Mouse (Mus musculus) spleen, adult 2 months (tissue): ENCODE results near the gene Npsr1. TPM values are rescaled to one million over a fixed set of nuclear protein-coding genes. Genes with fewer than 3 reads are reported as not detected.

Experiments used
- DNase-seq, 2 experiments: peaks; one replicate each; pipeline versions ENCODE4 v3.0.0 to v3.0.0-alpha.2; 2012 to 2021; ENCODE audit warnings: low spot score in 2 of 2, low read depth in 1 of 2
- H3K27ac ChIP-seq: fragments of 200-500 bp; 2 replicates; pipeline ENCODE4 v1.5.1; 2012; ENCODE audit warnings: low read length, inconsistent platforms; ENCODE audit not compliant: insufficient read depth
- H3K27me3 ChIP-seq: fragments of 200-500 bp; 2 replicates; pipeline ENCODE4 v1.6.1; 2012; ENCODE audit warnings: mild to moderate bottlenecking, moderate library complexity, low read length, inconsistent platforms; ENCODE audit not compliant: control insufficient read depth, insufficient read depth
- H3K36me3 ChIP-seq: fragments of 200-500 bp; 2 replicates; pipeline ENCODE4 v1.6.1; 2012; ENCODE audit warnings: mild to moderate bottlenecking, low read length, inconsistent platforms; ENCODE audit not compliant: control insufficient read depth, insufficient read depth
- H3K4me1 ChIP-seq: fragments of 200-500 bp; 2 replicates; pipeline ENCODE4 v1.6.1; 2011; ENCODE audit warnings: inconsistent platforms; ENCODE audit not compliant: control insufficient read depth, insufficient read depth, insufficient read length
- H3K4me3 ChIP-seq: fragments of 200-500 bp; 2 replicates; pipeline ENCODE4 v1.5.1; 2011; ENCODE audit warnings: mild to moderate bottlenecking, inconsistent platforms; ENCODE audit not compliant: insufficient read depth, insufficient read length; ENCODE audit errors: extremely low read depth
- CTCF ChIP-seq: fragments of 200-500 bp; IDR thresholded peaks from 2 replicates; pipeline ENCODE4 v1.5.1; 2011; ENCODE audit warnings: mild to moderate bottlenecking, inconsistent platforms; ENCODE audit not compliant: insufficient read depth, insufficient read length, insufficient replicate concordance; ENCODE audit errors: extremely low read depth
- POLR2A ChIP-seq: fragments of 200-500 bp; IDR thresholded peaks from 2 replicates; pipeline ENCODE4 v1.6.1; 2011; ENCODE audit warnings: low read depth, low read length, inconsistent platforms
- WGBS: fragments of 180-500 bp; shearing (Covaris S2); methylation state at CpG from one replicate; pipeline ENCODE4 v1.1.7; 2018; 5-methylcytosine and 5-hydroxymethylcytosine counted together
- polyA plus RNA-seq: library from polyadenylated mRNA; depleted of rRNA; stranded (reverse); fragments of >200 nt; gene quantifications from 2 replicates; pipeline ENCODE4 v1.2.3, GENCODE M21; 2012

Npsr1 gene
- polyA plus RNA-seq, 1 experiment = not detected

DNA sequence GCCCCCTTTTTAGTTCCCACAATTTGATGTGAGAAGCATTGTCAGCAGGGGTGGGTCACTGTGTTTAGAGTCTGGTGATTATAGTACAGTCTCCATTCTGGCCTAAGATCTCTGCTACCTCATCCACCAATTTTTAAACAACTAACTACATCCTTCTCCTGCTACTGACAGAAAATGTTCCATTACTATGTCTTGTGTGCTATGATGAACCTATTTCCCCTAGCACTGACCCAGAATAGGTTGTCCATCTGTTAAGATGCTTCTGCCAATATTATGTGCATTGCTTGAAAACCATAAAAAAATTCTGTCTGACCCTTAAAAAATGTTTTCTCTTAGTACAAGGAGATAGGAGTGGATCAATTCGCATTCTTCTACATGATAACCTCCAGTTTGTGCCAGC lies 72.9 kb downstream of the Npsr1 start:
- Histone ChIP-seq H3K4me1 (no peaks in the 10 kb centered on the region), H3K4me3 (no peak overlapping the region), H3K36me3 (no peaks in the 10 kb centered on the region), H3K27me3 (no peaks in the 10 kb centered on the region), H3K27ac (no peak overlapping the region)
- no peak for DNase-seq
- WGBS = 80% methylated on average over 1 of the region's 1 CpGs
- no peak for TF ChIP-seq POLR2A
- no peak for TF ChIP-seq CTCF

- no peak for DNase-seq
- Histone ChIP-seq H3K27me3 (no peaks in the 10 kb centered on the region), H3K27ac (no peak overlapping the region), H3K4me1 (no peaks in the 10 kb centered on the region), H3K36me3 (no peaks in the 10 kb centered on the region), H3K4me3 (no peak overlapping the region)
- no peak for TF ChIP-seq POLR2A
- 91% methylated on average over 2 of the region's 2 CpGs for WGBS
Measured at GRCm38 (mm10) chr9:24178744-24179143, 80.9 kb downstream of the Npsr1 start.

DNA sequence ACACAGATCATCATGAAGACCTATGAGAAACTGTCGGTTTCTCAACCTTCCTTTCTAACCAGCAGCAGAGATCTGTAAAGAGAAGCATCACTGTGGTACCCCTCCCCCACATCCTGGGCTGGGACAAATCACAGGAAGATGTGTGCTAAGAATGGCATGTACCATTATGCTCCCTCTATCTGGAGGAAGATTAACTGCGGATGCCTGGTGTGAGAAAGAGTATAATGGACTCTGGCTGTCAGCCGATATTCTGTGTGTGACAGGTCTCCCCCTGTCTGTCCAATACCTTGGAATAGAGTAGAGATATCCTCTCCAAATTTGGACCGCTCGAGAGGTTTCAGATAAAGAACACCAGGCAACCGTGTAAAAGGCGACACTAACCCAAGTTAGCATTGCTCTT lies 83.1 kb downstream of the Npsr1 start:
- Histone ChIP-seq H3K4me3 (no peak overlapping the region), H3K27ac (no peak overlapping the region), H3K4me1 (no peaks in the 10 kb centered on the region), H3K36me3 (no peaks in the 10 kb centered on the region), H3K27me3 (no peaks in the 10 kb centered on the region)
- DNase-seq = no peak
- no peak for TF ChIP-seq POLR2A
- no peak for TF ChIP-seq CTCF
- 71% methylated on average over 7 of the region's 7 CpGs for WGBS

DNA sequence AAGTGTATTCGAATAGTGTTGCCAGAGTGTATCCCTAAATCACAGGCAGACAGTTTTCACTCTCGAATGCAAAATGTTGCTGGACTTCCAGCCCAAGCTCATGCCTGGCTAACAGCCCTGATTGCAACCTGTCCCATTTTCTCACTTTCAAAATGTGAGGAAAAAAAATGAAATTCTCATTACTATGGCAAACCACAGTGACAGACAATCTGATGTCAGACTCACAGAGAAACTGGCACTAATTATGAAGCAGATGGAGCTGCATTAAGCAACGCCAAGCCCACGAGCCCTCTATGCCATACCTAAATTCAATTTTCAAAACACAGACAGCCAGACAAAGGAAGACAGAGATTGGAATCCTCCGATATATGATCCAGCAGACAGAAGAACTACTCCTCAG lies 88.5 kb downstream of the Npsr1 start:
- WGBS = 91% methylated on average over 5 of the region's 5 CpGs
- no peak for TF ChIP-seq POLR2A
- TF ChIP-seq CTCF = no peak
- no peak overlapping the region for H3K27ac ChIP-seq

GRCm38 (mm10) chr9:24189511-24190260 lies 91.9 kb downstream of the Npsr1 start:
- 57% methylated on average over 2 of the region's 2 CpGs for WGBS
- no peak for DNase-seq
- Histone ChIP-seq H3K36me3 (no peaks in the 10 kb centered on the region), H3K4me3 (no peak overlapping the region), H3K27me3 (no peaks in the 10 kb centered on the region), H3K27ac (no peak overlapping the region), H3K4me1 (no peaks in the 10 kb centered on the region)
- TF ChIP-seq POLR2A (no peak), CTCF (no peak)

More for the DNA sequence above, 88.5 kb downstream of the Npsr1 start:
- no peaks in the 10 kb centered on the region for H3K36me3 ChIP-seq
- DNase-seq = no peak
- H3K27me3 ChIP-seq = no peaks in the 10 kb centered on the region
- H3K4me1 ChIP-seq = no peaks in the 10 kb centered on the region
- H3K4me3 ChIP-seq = no peak overlapping the region

- H3K4me3 ChIP-seq = no peak overlapping the region
- H3K36me3 ChIP-seq = no peaks in the 10 kb centered on the region
- no peaks in the 10 kb centered on the region for H3K27me3 ChIP-seq
- no peak overlapping the region for H3K27ac ChIP-seq
- WGBS = 61% methylated on average over 1 of the region's 1 CpGs
- TF ChIP-seq POLR2A = no peak
- TF ChIP-seq CTCF = no peak
- DNase-seq = no peak
- no peaks in the 10 kb centered on the region for H3K4me1 ChIP-seq
Measured at GRCm38 (mm10) chr9:24190261-24190588, 92.4 kb downstream of the Npsr1 start.

GRCm38 (mm10) chr9:24198254-24198653 lies 100.5 kb downstream of the Npsr1 start:
- Histone ChIP-seq H3K27ac (no peak overlapping the region), H3K27me3 (no peaks in the 10 kb centered on the region), H3K4me3 (no peak overlapping the region), H3K4me1 (no peaks in the 10 kb centered on the region), H3K36me3 (no peaks in the 10 kb centered on the region)
- WGBS = 46% methylated on average over 1 of the region's 1 CpGs
- DNase-seq = no peak
- no peak for TF ChIP-seq CTCF
- TF ChIP-seq POLR2A = no peak
